Mouse (Mus musculus): ENCODE data around the gene Gm7271. TPM values are rescaled to one million over a fixed set of nuclear protein-coding genes. Genes with fewer than 3 reads are reported as not detected.

The Gm7271 gene
- total RNA-seq (2014; rRNA removed) (not detected in 2 replicates), polyA plus RNA-seq (2012; rRNA removed) (not detected in 2 replicates)

- Histone ChIP-seq H3K27me3 (ENCODE audit: control insufficient read depth, insufficient read depth, low read length) (no peaks in the 10 kb centered on the region; the same call in 1 of the 2 replicates), H3K4me1 (ENCODE audit: control insufficient read depth, insufficient read depth, low read length) (no peaks in the 10 kb centered on the region), H3K4me3 (ENCODE audit: insufficient read depth, low read depth, low read length) (no peak within 1 kb of the TSS), H3K36me3 (ENCODE audit: control insufficient read depth, insufficient read depth, low read length) (no peaks in the 10 kb centered on the region), H3K27ac (replicated peaks; ENCODE audit: insufficient read depth, low read depth, low read length) (no peak within 1 kb of the TSS), H3K79me2 (ENCODE audit: control insufficient read depth, insufficient read depth, low read length) (no peaks in the 10 kb centered on the region), H3K9ac (ENCODE audit: low read depth, low read length) (no peak within 1 kb of the TSS)
- DNase-seq (ENCODE audit: extremely low read depth, low read depth, low spot score) = no peak
- 56% methylated on average over 5 of the region's 5 CpGs for WGBS
- TF ChIP-seq CTCF (IDR thresholded peaks at IDR 0.05; ENCODE audit: low read depth, low read length) (no peak), POLR2A (IDR thresholded peaks at IDR 0.05; ENCODE audit: extremely low read depth, insufficient read depth, low read length) (no peak)
Observed at GRCm38 (mm10) chr5:76483811-76484210, at the start of gene Gm7271. TSS of gene Gm7271 (plus strand) at chr5:76484040.

GRCm38 (mm10) chr5:76437100-76437499 lies 46.7 kb upstream of the Gm7271 start:
- TF ChIP-seq POLR2A (IDR thresholded peaks at IDR 0.05; ENCODE audit: extremely low read depth, insufficient read depth, low read length) = no peak
- no peak for TF ChIP-seq CTCF (IDR thresholded peaks at IDR 0.05; ENCODE audit: low read depth, low read length)
- Histone ChIP-seq H3K36me3 (ENCODE audit: control insufficient read depth, insufficient read depth, low read length) (no peaks in the 10 kb centered on the region), H3K9ac (ENCODE audit: low read depth, low read length) (no peak overlapping the region), H3K27ac (replicated peaks; ENCODE audit: insufficient read depth, low read depth, low read length) (no peak overlapping the region), H3K4me3 (ENCODE audit: insufficient read depth, low read depth, low read length) (no peak overlapping the region), H3K79me2 (ENCODE audit: control insufficient read depth, insufficient read depth, low read length) (no peaks in the 10 kb centered on the region), H3K27me3 (ENCODE audit: control insufficient read depth, insufficient read depth, low read length) (no peaks in the 10 kb centered on the region), H3K4me1 (ENCODE audit: control insufficient read depth, insufficient read depth, low read length) (no peaks in the 10 kb centered on the region)
- 84% methylated on average over 5 of the region's 5 CpGs for WGBS
- no peak for DNase-seq (ENCODE audit: extremely low read depth, low read depth, low spot score)

GRCm38 (mm10) chr5:76437696-76438095 lies 46.1 kb upstream of the Gm7271 start:
- no peak overlapping the region for H3K27ac ChIP-seq (replicated peaks; ENCODE audit: insufficient read depth, low read depth, low read length)
- H3K4me1 ChIP-seq (ENCODE audit: control insufficient read depth, insufficient read depth, low read length) = no peaks in the 10 kb centered on the region
- DNase-seq (ENCODE audit: extremely low read depth, low read depth, low spot score) = no peak
- no peaks in the 10 kb centered on the region for H3K79me2 ChIP-seq (ENCODE audit: control insufficient read depth, insufficient read depth, low read length)
- 90% methylated on average over 8 of the region's 8 CpGs for WGBS
- TF ChIP-seq CTCF (IDR thresholded peaks at IDR 0.05; ENCODE audit: low read depth, low read length) (no peak), POLR2A (IDR thresholded peaks at IDR 0.05; ENCODE audit: extremely low read depth, insufficient read depth, low read length) (no peak)
- no peak overlapping the region for H3K9ac ChIP-seq (ENCODE audit: low read depth, low read length)
- no peaks in the 10 kb centered on the region for H3K27me3 ChIP-seq (ENCODE audit: control insufficient read depth, insufficient read depth, low read length)
- no peak overlapping the region for H3K4me3 ChIP-seq (ENCODE audit: insufficient read depth, low read depth, low read length)
- H3K36me3 ChIP-seq (ENCODE audit: control insufficient read depth, insufficient read depth, low read length) = no peaks in the 10 kb centered on the region

GRCm38 (mm10) chr5:76441431-76441830 lies 42.4 kb upstream of the Gm7271 start:
- Histone ChIP-seq H3K79me2 (ENCODE audit: control insufficient read depth, insufficient read depth, low read length) (no peaks in the 10 kb centered on the region), H3K36me3 (ENCODE audit: control insufficient read depth, insufficient read depth, low read length) (no peaks in the 10 kb centered on the region), H3K27me3 (ENCODE audit: control insufficient read depth, insufficient read depth, low read length) (no peaks in the 10 kb centered on the region), H3K9ac (ENCODE audit: low read depth, low read length) (no peak overlapping the region), H3K27ac (replicated peaks; ENCODE audit: insufficient read depth, low read depth, low read length) (no peak overlapping the region), H3K4me3 (ENCODE audit: insufficient read depth, low read depth, low read length) (no peak overlapping the region), H3K4me1 (ENCODE audit: control insufficient read depth, insufficient read depth, low read length) (no peaks in the 10 kb centered on the region)
- no peak for DNase-seq (ENCODE audit: extremely low read depth, low read depth, low spot score)
- TF ChIP-seq CTCF (IDR thresholded peaks at IDR 0.05; ENCODE audit: low read depth, low read length) (no peak), POLR2A (IDR thresholded peaks at IDR 0.05; ENCODE audit: extremely low read depth, insufficient read depth, low read length) (no peak)
- 42% methylated on average over 4 of the region's 4 CpGs for WGBS

GRCm38 (mm10) chr5:76474931-76475330 lies 8.9 kb upstream of the Gm7271 start:
- Histone ChIP-seq H3K36me3 (ENCODE audit: control insufficient read depth, insufficient read depth, low read length) (no peaks in the 10 kb centered on the region), H3K9ac (ENCODE audit: low read depth, low read length) (no peak overlapping the region), H3K27me3 (ENCODE audit: control insufficient read depth, insufficient read depth, low read length) (no peaks in the 10 kb centered on the region), H3K4me1 (ENCODE audit: control insufficient read depth, insufficient read depth, low read length) (no peaks in the 10 kb centered on the region), H3K79me2 (ENCODE audit: control insufficient read depth, insufficient read depth, low read length) (no peaks in the 10 kb centered on the region), H3K27ac (replicated peaks; ENCODE audit: insufficient read depth, low read depth, low read length) (no peak overlapping the region), H3K4me3 (ENCODE audit: insufficient read depth, low read depth, low read length) (no peak overlapping the region)
- 92% methylated on average over 2 of the region's 2 CpGs for WGBS
- DNase-seq (ENCODE audit: extremely low read depth, low read depth, low spot score) = no peak
- TF ChIP-seq POLR2A (IDR thresholded peaks at IDR 0.05; ENCODE audit: extremely low read depth, insufficient read depth, low read length) (no peak), CTCF (IDR thresholded peaks at IDR 0.05; ENCODE audit: low read depth, low read length) (no peak)

GRCm38 (mm10) chr5:76476873-76477272 lies 7.0 kb upstream of the Gm7271 start:
- no peak for TF ChIP-seq CTCF (IDR thresholded peaks at IDR 0.05; ENCODE audit: low read depth, low read length)
- TF ChIP-seq POLR2A (IDR thresholded peaks at IDR 0.05; ENCODE audit: extremely low read depth, insufficient read depth, low read length) = no peak

More at GRCm38 (mm10) chr5:76476873-76477272, 7.0 kb upstream of the Gm7271 start:
- no peaks in the 10 kb centered on the region for H3K36me3 ChIP-seq (ENCODE audit: control insufficient read depth, insufficient read depth, low read length)
- WGBS = 82% methylated on average over 4 of the region's 4 CpGs
- no peaks in the 10 kb centered on the region for H3K79me2 ChIP-seq (ENCODE audit: control insufficient read depth, insufficient read depth, low read length)
- H3K4me1 ChIP-seq (ENCODE audit: control insufficient read depth, insufficient read depth, low read length) = no peaks in the 10 kb centered on the region
- no peak overlapping the region for H3K9ac ChIP-seq (ENCODE audit: low read depth, low read length)
- H3K4me3 ChIP-seq (ENCODE audit: insufficient read depth, low read depth, low read length) = no peak overlapping the region
- no peaks in the 10 kb centered on the region for H3K27me3 ChIP-seq (ENCODE audit: control insufficient read depth, insufficient read depth, low read length)
- no peak for DNase-seq (ENCODE audit: extremely low read depth, low read depth, low spot score)
- H3K27ac ChIP-seq (replicated peaks; ENCODE audit: insufficient read depth, low read depth, low read length) = no peak overlapping the region
